Mouse (Mus musculus): ENCODE results near the gene G6pc3.

GRCm38 (mm10) chr11:102215511-102215910 is 26.1 kb downstream of the G6pc3 start:
- TF ChIP-seq POLR2A (IDR thresholded peaks at IDR 0.05; ENCODE audit: control insufficient read depth, extremely low read depth, insufficient read depth, low read length, poor library complexity) = no peak
- no peak for TF ChIP-seq CTCF (IDR thresholded peaks at IDR 0.05; ENCODE audit: borderline replicate concordance, control insufficient read depth, extremely low read depth, insufficient read depth, low read length, poor library complexity)
